Mouse (Mus musculus) heart, adult 2 months (tissue): ENCODE data around the gene Nisch. TPM values are rescaled to one million over a fixed set of nuclear protein-coding genes. Genes with fewer than 3 reads are reported as not detected.

Experiments
- DNase-seq, 2 experiments: peaks; one replicate each; pipeline ENCODE4 v3.0.0; 2021
- H3K27ac ChIP-seq: fragments of 200-600 bp; 2 replicates; pipeline ENCODE4 v1.8.1; 2022
- H3K27me3 ChIP-seq: fragments of 200-500 bp; 2 replicates; pipeline ENCODE4 v1.6.1; 2012; ENCODE audit warnings: mild to moderate bottlenecking, low read length, inconsistent platforms, mixed read lengths; ENCODE audit not compliant: control insufficient read depth, insufficient read depth
- H3K36me3 ChIP-seq: fragments of 200-500 bp; 2 replicates; pipeline ENCODE4 v1.6.1; 2012; ENCODE audit warnings: low read length, inconsistent platforms; ENCODE audit not compliant: control insufficient read depth, insufficient read depth
- H3K4me1 ChIP-seq: fragments of 200-500 bp; 2 replicates; pipeline ENCODE4 v1.6.1; 2011; ENCODE audit warnings: low read length; ENCODE audit not compliant: control insufficient read depth, insufficient read depth
- H3K4me3 ChIP-seq: fragments of 200-600 bp; 2 replicates; pipeline ENCODE4 v1.8.1; 2022
- H3K79me2 ChIP-seq: fragments of 200-500 bp; replicated peaks from 2 replicates; pipeline ENCODE4 v1.6.1; 2012; ENCODE audit warnings: mild to moderate bottlenecking, inconsistent platforms, low read length, moderate library complexity, mixed read lengths; ENCODE audit not compliant: control insufficient read depth, insufficient read depth
- H3K9ac ChIP-seq: fragments of 200-500 bp; 2 replicates; pipeline ENCODE4 v1.6.1; 2012; ENCODE audit warnings: low read depth, mild to moderate bottlenecking, control low read depth, inconsistent platforms, low read length, mixed read lengths
- CTCF ChIP-seq: fragments of 200-600 bp; IDR thresholded peaks from 2 replicates; pipeline ENCODE4 v1.8.1; 2022; ENCODE audit warnings: antibody characterized with exemption, mild to moderate bottlenecking, moderate library complexity
- EP300 ChIP-seq: fragments of 200-500 bp; IDR thresholded peaks from 2 replicates; pipeline ENCODE4 v1.6.1; 2011; ENCODE audit warnings: low read depth, low read length, control low read depth; ENCODE audit not compliant: insufficient read depth
- POLR2A ChIP-seq: fragments of 200-500 bp; IDR thresholded peaks from 2 replicates; pipeline ENCODE4 v1.6.1; 2011; ENCODE audit warnings: mild to moderate bottlenecking, low read depth, low read length, control low read depth; ENCODE audit not compliant: insufficient read depth
- WGBS: fragments of 180-500 bp; shearing (Covaris S2); methylation state at CpG from one replicate; pipeline ENCODE4 v1.1.7; 2018; 5-methylcytosine and 5-hydroxymethylcytosine counted together
- intact Hi-C: fragments of 180-260 bp; cut with DNase I; formaldehyde crosslinking; loops from one replicate; pipeline ENCODE4 v1.15.1; 2025
- polyA plus RNA-seq: library from polyadenylated mRNA; depleted of rRNA; stranded (reverse); fragments of >200 nt; gene quantifications from 2 replicates; pipeline ENCODE4 v1.2.3, GENCODE M21; 2012; rRNA removed
- total RNA-seq, 2 experiments: library from RNA; stranded (reverse); gene quantifications; 2 replicates each; pipeline ENCODE4 v1.2.3; 2021

The Nisch gene
- total and polyA plus RNA-seq, 3 experiments, result 123 to 187 (median 129) TPM

GRCm38 (mm10) chr14:31128826-31129219 is 87.9 kb downstream of the Nisch start, which contains the start of gene Smim4:
Smim4 (minus strand) TSS chr14:31128956.
- peak; percentile 94 to 98 for DNase-seq
- Histone ChIP-seq H3K4me1 (peaks cover 7% of the 10 kb centered on the region), H3K79me2 (no peaks in the 10 kb centered on the region), H3K36me3 (peaks cover 2% of the 10 kb centered on the region; the same call in 1 of the 2 replicates), H3K27ac (peak within 1 kb of the TSS; percentile 90), H3K27me3 (no peaks in the 10 kb centered on the region), H3K4me3 (peak within 1 kb of the TSS; percentile 82), H3K9ac (peak within 1 kb of the TSS; percentile 74)
- intact Hi-C loops, result loop anchor here (2.0 kb wide), 1 partner anchor 66 kb away; no protein-coding TSS in a partner anchor
- WGBS, result under 1% methylated on average over 33 of the region's 33 CpGs
- TF ChIP-seq POLR2A (peak; percentile 94), CTCF (peak; percentile 79), EP300 (no peak)

GRCm38 (mm10) chr14:31128101-31128825 is 88.5 kb downstream of the Nisch start:
- Histone ChIP-seq H3K4me3 (peak overlapping the region; percentile 82), H3K27me3 (no peaks in the 10 kb centered on the region), H3K36me3 (peaks cover 2% of the 10 kb centered on the region; the same call in 1 of the 2 replicates), H3K27ac (peak overlapping the region; percentile 90), H3K9ac (peak overlapping the region; percentile 74), H3K79me2 (no peaks in the 10 kb centered on the region), H3K4me1 (peaks cover 7% of the 10 kb centered on the region)
- peak; percentile 70 to 78 for DNase-seq
- TF ChIP-seq EP300 (peak; percentile 28; the same call in 1 of the 2 replicates), CTCF (no peak), POLR2A (no peak; the same call in 1 of the 2 replicates)
- intact Hi-C loops, result loop anchor here (2.0 kb wide), 1 partner anchor 67 kb away; no protein-coding TSS in a partner anchor
- 1% methylated on average over 23 of the region's 23 CpGs for WGBS

GRCm38 (mm10) chr14:31126826-31127225 is 89.9 kb downstream of the Nisch start:
- no peak overlapping the region; the same call in 1 of the 2 replicates for H3K4me3 ChIP-seq
- H3K4me1 ChIP-seq, result peaks cover 6% of the 10 kb centered on the region
- DNase-seq, result no peak
- no peaks in the 10 kb centered on the region for H3K27me3 ChIP-seq
- H3K36me3 ChIP-seq, result peaks cover 2% of the 10 kb centered on the region; the same call in 1 of the 2 replicates
- no peaks in the 10 kb centered on the region for H3K79me2 ChIP-seq
- no peak overlapping the region for H3K9ac ChIP-seq
- TF ChIP-seq EP300 (no peak), CTCF (no peak), POLR2A (no peak)
- 82% methylated on average over 8 of the region's 8 CpGs for WGBS
- no peak overlapping the region; the same call in 1 of the 2 replicates for H3K27ac ChIP-seq
- intact Hi-C loops, result no loop called here

GRCm38 (mm10) chr14:31125106-31126075 is 91.4 kb downstream of the Nisch start:
- intact Hi-C loops, result no loop called here
- peaks cover 6% of the 10 kb centered on the region for H3K4me1 ChIP-seq
- no peaks in the 10 kb centered on the region for H3K27me3 ChIP-seq
- DNase-seq, result no peak
- H3K4me3 ChIP-seq, result no peak overlapping the region
- H3K79me2 ChIP-seq, result no peaks in the 10 kb centered on the region
- TF ChIP-seq CTCF, result no peak
- TF ChIP-seq EP300, result no peak
- no peak for TF ChIP-seq POLR2A
- peaks cover 2% of the 10 kb centered on the region; the same call in 1 of the 2 replicates for H3K36me3 ChIP-seq
- WGBS, result 51% methylated on average over 9 of the region's 9 CpGs
- H3K27ac ChIP-seq, result no peak overlapping the region
- H3K9ac ChIP-seq, result no peak overlapping the region

Other genes starting within 250 kb of the Nisch start
- 10 to 100 TPM; 24.6 to 25.1 TPM for gene Glt8d1, start 215.5 kb downstream of the Nisch start, total RNA-seq
- 18.4 and 30.1 TPM in 2 replicates for gene Glt8d1, start 215.5 kb downstream of the Nisch start, polyA plus RNA-seq
- 100 to 1,000 TPM; 123 to 137 TPM for gene Spcs1, start 215.3 kb downstream of the Nisch start, total RNA-seq
- gene Spcs1, start 215.3 kb downstream of the Nisch start, polyA plus RNA-seq, result 145 and 289 TPM in 2 replicates
- 10 to 100 TPM; 49.6 to 52.8 TPM for gene Pbrm1, start 197.8 kb downstream of the Nisch start, total RNA-seq
- 7.7 and 15.7 TPM in 2 replicates for gene Pbrm1, start 197.8 kb downstream of the Nisch start, polyA plus RNA-seq
- gene Gnl3, start 197.8 kb downstream of the Nisch start, total RNA-seq, result 10 to 100 TPM; 26.2 to 27.6 TPM
- gene Gnl3, start 197.8 kb downstream of the Nisch start, polyA plus RNA-seq, result 8.1 and 19.2 TPM in 2 replicates
- gene Smim4, start 88.0 kb downstream of the Nisch start, total RNA-seq, result 10 to 100 TPM; 61.1 to 81.3 TPM
- gene Smim4, start 88.0 kb downstream of the Nisch start, polyA plus RNA-seq, result 57.5 and 81.7 TPM in 2 replicates
- 10 to 100 TPM; 18.7 to 21.8 TPM for gene Nt5dc2, start 85.9 kb downstream of the Nisch start, total RNA-seq
- 52.5 and 82.7 TPM in 2 replicates for gene Nt5dc2, start 85.9 kb downstream of the Nisch start, polyA plus RNA-seq
- gene Stab1, start 48.3 kb downstream of the Nisch start, total RNA-seq, result 10 to 100 TPM; 64.2 to 65.0 TPM
- gene Stab1, start 48.3 kb downstream of the Nisch start, polyA plus RNA-seq, result 77.0 and 90.8 TPM in 2 replicates
- 1,000 to 10,000 TPM; 5,084 to 5,508 TPM for gene Tnnc1, start 8.6 kb downstream of the Nisch start, total RNA-seq
- 4,851 and 5,939 TPM in 2 replicates for gene Tnnc1, start 8.6 kb downstream of the Nisch start, polyA plus RNA-seq
- 10 to 100 TPM; 15.0 to 15.1 TPM for gene Sema3g, start 914 bp upstream of the Nisch start, total RNA-seq
- gene Sema3g, start 914 bp upstream of the Nisch start, polyA plus RNA-seq, result 6.1 and 8.0 TPM in 2 replicates
- gene Phf7, start 34.4 kb upstream of the Nisch start, total RNA-seq, result 1 to 10 TPM; 2.9 to 3.6 TPM
- 3.1 and 5.7 TPM in 2 replicates for gene Phf7, start 34.4 kb upstream of the Nisch start, polyA plus RNA-seq
- 10 to 100 TPM; 39.6 to 49.1 TPM for gene Bap1, start 34.5 kb upstream of the Nisch start, total RNA-seq
- gene Bap1, start 34.5 kb upstream of the Nisch start, polyA plus RNA-seq, result 43.6 and 55.2 TPM in 2 replicates
- under 1 TPM; 0.02 to 0.05 TPM for gene Dnah1, start 107.0 kb upstream of the Nisch start, total RNA-seq
- gene Dnah1, start 107.0 kb upstream of the Nisch start, polyA plus RNA-seq, result 0.03 and 0.41 TPM in 2 replicates
- gene Capn7, start 119.7 kb upstream of the Nisch start, total RNA-seq, result 10 to 100 TPM; 29.6 to 32.5 TPM
- 15.3 and 30.1 TPM in 2 replicates for gene Capn7, start 119.7 kb upstream of the Nisch start, polyA plus RNA-seq
- 10 to 100 TPM; 51.0 to 58.3 TPM for gene Sh3bp5, start 219.1 kb upstream of the Nisch start, total RNA-seq
- 27.0 and 37.1 TPM in 2 replicates for gene Sh3bp5, start 219.1 kb upstream of the Nisch start, polyA plus RNA-seq